Mouse (Mus musculus): ENCODE measurements at regions not wholly inside any gene's neighbourhood (a gene's known extent, or its start where the extent isn't known, plus 50 kb on each side); places are given as distances from the start of the nearest gene placed in this dataset.

- peak; percentile 80; the same call in 1 of the 2 replicates for ATAC-seq (ENCODE audit: low TSS enrichment)
Observed at GRCm38 (mm10) chr16:66086499-66086898, 271.4 kb downstream of the Vgll3 start.

GRCm38 (mm10) chr16:66092766-66093165 is 277.7 kb downstream of the Vgll3 start:
- ATAC-seq (ENCODE audit: low TSS enrichment), result no peak

GRCm38 (mm10) chr16:66095682-66096081 is 280.6 kb downstream of the Vgll3 start:
- ATAC-seq (ENCODE audit: low TSS enrichment), result no peak

- no peak for ATAC-seq (ENCODE audit: low TSS enrichment)
Observed at GRCm38 (mm10) chr16:66117930-66118329, 302.9 kb downstream of the Vgll3 start.

GRCm38 (mm10) chr16:66137755-66138154 is 322.7 kb downstream of the Vgll3 start:
- no peak for ATAC-seq (ENCODE audit: low TSS enrichment)

- ATAC-seq (ENCODE audit: low TSS enrichment), result no peak
Observed at GRCm38 (mm10) chr16:66144765-66145164, 329.7 kb downstream of the Vgll3 start.

GRCm38 (mm10) chr16:66145280-66145679 is 330.2 kb downstream of the Vgll3 start:
- no peak for ATAC-seq (ENCODE audit: low TSS enrichment)

- ATAC-seq (ENCODE audit: low TSS enrichment), result no peak
Observed at GRCm38 (mm10) chr16:66168289-66168688, 353.2 kb downstream of the Vgll3 start.

GRCm38 (mm10) chr16:66190801-66191200 is 375.7 kb downstream of the Vgll3 start:
- no peak for ATAC-seq (ENCODE audit: low TSS enrichment)

GRCm38 (mm10) chr16:66201406-66201805 is 386.3 kb downstream of the Vgll3 start:
- no peak for ATAC-seq (ENCODE audit: low TSS enrichment)

Data from frontal cortex, adult (tissue).